12 mouse cellular contexts compared by ENCODE assay signal in the genomic region with DNA sequence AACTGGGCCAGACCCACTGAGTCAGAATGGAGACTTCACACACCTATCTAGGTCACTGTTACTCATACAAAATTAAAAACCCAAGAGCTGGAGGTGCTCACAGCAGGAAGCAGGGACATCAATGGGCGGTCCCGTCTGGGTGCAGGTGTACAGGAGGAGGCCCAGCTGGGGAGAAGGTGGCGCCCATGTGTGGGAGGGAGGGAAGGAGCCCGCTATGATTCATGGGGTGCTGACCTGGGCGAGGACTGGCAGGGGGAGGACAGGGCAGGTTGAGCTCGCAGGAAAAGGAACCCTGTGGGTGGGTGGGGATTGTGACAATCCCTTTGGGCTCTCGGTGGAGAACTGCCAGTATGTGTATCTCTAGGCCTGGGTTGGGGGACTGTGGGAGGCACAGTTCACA. TPM values are rescaled to one million over a fixed set of nuclear protein-coding genes. Genes with fewer than 3 reads are reported as not detected.
DNase-seq lines count a peak whose midpoint lies in the region; ATAC-seq and TF ChIP-seq lines count a peak whose summit lies in the region.
"Had no signal": no experiment of that assay in that cellular context is flagged by ENCODE, and none has a peak within 500 bp of the region (broad histone marks: within the 10 kb centered on the region; RNA-seq: fewer than 3 reads in every experiment).

No protein-coding gene starts in this region.

- no peaks in the 10 kb centered on the region for H3K9me3 ChIP-seq in intestine, postnatal 0 days (ENCODE audit: control insufficient read depth)
- H3K9me3 ChIP-seq in stomach, postnatal 0 days (ENCODE audit: control insufficient read depth, low read length) = no peaks in the 10 kb centered on the region
- no peaks in the 10 kb centered on the region for H3K9me3 ChIP-seq in midbrain, embryonic 13.5 days
- no peaks in the 10 kb centered on the region for H3K9me3 ChIP-seq in forebrain, embryonic 10.5 days

- 0 out of 2 replicates have a peak, but pooled peaks have one; percentile 18 for TF ChIP-seq CTCF in intestine, postnatal 0 days (IDR thresholded peaks at IDR 0.05; ENCODE audit: low read depth)
- TF ChIP-seq CTCF in stomach, postnatal 0 days (IDR thresholded peaks at IDR 0.05; ENCODE audit: low read depth) = peak; percentile 4; the same call in 1 of the 2 replicates

- 38% methylated on average over 7 of the region's 7 CpGs for WGBS in intestine, postnatal 0 days
- 26% methylated on average over 7 of the region's 7 CpGs for WGBS in stomach, postnatal 0 days
- 84% methylated on average over 7 of the region's 7 CpGs for WGBS in midbrain, embryonic 13.5 days
- WGBS in forebrain, embryonic 10.5 days = 77% methylated on average over 7 of the region's 7 CpGs

- peak overlapping the region; percentile 74 for H3K27ac ChIP-seq in intestine, postnatal 0 days (ENCODE audit: low read depth, low read length)
- peak overlapping the region; percentile 84 for H3K27ac ChIP-seq in stomach, postnatal 0 days (replicated peaks)
- no peak overlapping the region for H3K27ac ChIP-seq in midbrain, embryonic 13.5 days
- H3K27ac ChIP-seq in forebrain, embryonic 10.5 days = no peak overlapping the region

- no peaks in the 10 kb centered on the region for H3K27me3 ChIP-seq in intestine, postnatal 0 days (replicated peaks; ENCODE audit: control insufficient read depth, insufficient read depth, low read length)
- no peaks in the 10 kb centered on the region for H3K27me3 ChIP-seq in stomach, postnatal 0 days (ENCODE audit: control insufficient read depth, insufficient read depth, low read length)
- H3K27me3 ChIP-seq in midbrain, embryonic 13.5 days = no peaks in the 10 kb centered on the region
- no peaks in the 10 kb centered on the region for H3K27me3 ChIP-seq in forebrain, embryonic 10.5 days (ENCODE audit: poor library complexity, severe bottlenecking)

- no peaks in the 10 kb centered on the region; the same call in 1 of the 2 replicates for H3K36me3 ChIP-seq in intestine, postnatal 0 days (ENCODE audit: control insufficient read depth, insufficient read depth)
- H3K36me3 ChIP-seq in stomach, postnatal 0 days (ENCODE audit: control insufficient read depth, insufficient read depth, low read length) = no peaks in the 10 kb centered on the region
- no peaks in the 10 kb centered on the region for H3K36me3 ChIP-seq in midbrain, embryonic 13.5 days
- no peaks in the 10 kb centered on the region for H3K36me3 ChIP-seq in forebrain, embryonic 10.5 days (replicated peaks)

- no peak overlapping the region for H3K9ac ChIP-seq in intestine, postnatal 0 days (ENCODE audit: low read depth, low read length)
- no peak overlapping the region for H3K9ac ChIP-seq in stomach, postnatal 0 days (ENCODE audit: low read length)
- no peak overlapping the region for H3K9ac ChIP-seq in midbrain, embryonic 13.5 days (replicated peaks)

- peaks cover 12% of the 10 kb centered on the region; the same call in 1 of the 2 replicates for H3K4me1 ChIP-seq in intestine, postnatal 0 days (replicated peaks; ENCODE audit: control insufficient read depth, insufficient read depth, low read length)
- peaks cover 2% of the 10 kb centered on the region; the same call in 1 of the 2 replicates for H3K4me1 ChIP-seq in stomach, postnatal 0 days (replicated peaks; ENCODE audit: control insufficient read depth, insufficient read depth)
- H3K4me1 ChIP-seq in midbrain, embryonic 13.5 days (replicated peaks) = no peaks in the 10 kb centered on the region
- no peaks in the 10 kb centered on the region for H3K4me1 ChIP-seq in forebrain, embryonic 10.5 days

- no peak overlapping the region for H3K4me2 ChIP-seq in intestine, postnatal 0 days (replicated peaks; ENCODE audit: low read depth)
- H3K4me2 ChIP-seq in stomach, postnatal 0 days (replicated peaks; ENCODE audit: low read depth) = no peak overlapping the region
- no peak overlapping the region for H3K4me2 ChIP-seq in midbrain, embryonic 13.5 days (replicated peaks)
- H3K4me2 ChIP-seq: liver, embryonic 11.5 days had no signal

- DNase-seq in 3T3-L1 (ENCODE audit: low read depth, low spot score) = peak; percentile 9
- peak; percentile 52 for DNase-seq in CD4-positive helper T cell, adult 2 months (ENCODE audit: low read depth, low spot score)
- DNase-seq in stomach, postnatal 0 days (ENCODE audit: low spot score) = peak; percentile 93
- no peak for DNase-seq in layer of hippocampus, postnatal 25 days (ENCODE audit: extremely low spot score in 1 of 2, low spot score in 1 of 2)
- DNase-seq in forebrain, embryonic 10.5 days (ENCODE audit: extremely low spot score, low spot score) = no peak
- DNase-seq: cerebellum, adult 18-20 months; embryo, embryonic 11 days; heart, postnatal 36 days; kidney, adult 18-20 months had no signal

- peak; percentile 49 for TF ChIP-seq EP300 in stomach, postnatal 0 days (optimal IDR thresholded peaks at IDR 0.05)

- H3K4me3 ChIP-seq in intestine, postnatal 0 days (ENCODE audit: low read depth, low read length) = no peak overlapping the region
- H3K4me3 ChIP-seq in stomach, postnatal 0 days (ENCODE audit: low read depth, low read length) = no peak overlapping the region
- H3K4me3 ChIP-seq in midbrain, embryonic 13.5 days (replicated peaks) = no peak overlapping the region
- no peak overlapping the region for H3K4me3 ChIP-seq in forebrain, embryonic 10.5 days

- peak; percentile 86 for ATAC-seq in intestine, postnatal 0 days
- peak; percentile 92 for ATAC-seq in stomach, postnatal 0 days (ENCODE audit: low FRiP score, low TSS enrichment)
- ATAC-seq in midbrain, embryonic 13.5 days = no peak

RNA-seq across cellular contexts. Expression of a gene that starts 22.7 kb away (rescaled TPM):
- 1.3 and 1.6 TPM in 2 replicates for polyA plus RNA-seq in intestine, postnatal 0 days (2015; fragmentation: Nextera tagmentation; extraction: Ambion mirVana)
- polyA plus RNA-seq in stomach, postnatal 0 days (2015; fragmentation: Nextera tagmentation; extraction: Ambion mirVana) = 2,145 and 2,418 TPM in 2 replicates
- 0.50 and 0.59 TPM in 2 replicates for polyA plus RNA-seq in midbrain, embryonic 13.5 days (2015; fragmentation: Nextera tagmentation; extraction: Ambion mirVana)
- 1 to 10 TPM; 1.4 to 1.5 TPM for total RNA-seq in layer of hippocampus, postnatal 25 days (2021)
- polyA plus RNA-seq in forebrain, embryonic 10.5 days (2016; fragmentation: Nextera tagmentation; extraction: Ambion mirVana) = 0.16 and 0.32 TPM in 2 replicates
- total RNA-seq: heart, postnatal 36 days had no signal

Comparison
In these comparisons a context has a peak if more than half of its experiments do, and no peak if none do; other contexts are left out.
1. DNase-seq: peak in 3T3-L1 (single experiment), CD4-positive helper T cell, adult 2 months (single experiment) and stomach, postnatal 0 days (single experiment); none in layer of hippocampus, postnatal 25 days (0 of 2) and forebrain, embryonic 10.5 days (single experiment).
2. H3K27ac ChIP-seq: peak in intestine, postnatal 0 days (single experiment) and stomach, postnatal 0 days (single experiment); none in midbrain, embryonic 13.5 days (single experiment) and forebrain, embryonic 10.5 days (single experiment).
3. RNA of a gene that starts 22.7 kb away (polyA plus RNA-seq): 2,145 to 2,418 TPM in stomach, postnatal 0 days; 1.3 to 1.6 TPM in intestine, postnatal 0 days, 0.50 to 0.59 TPM in midbrain, embryonic 13.5 days and 0.16 to 0.32 TPM in forebrain, embryonic 10.5 days; every median in the first group is over 100 times any median in the second.